Mouse (Mus musculus): ENCODE measurements at regions not wholly inside any gene's neighbourhood (a gene's known extent, or its start where the extent isn't known, plus 50 kb on each side); places are given as distances from the start of the nearest gene placed in this dataset.

DNA sequence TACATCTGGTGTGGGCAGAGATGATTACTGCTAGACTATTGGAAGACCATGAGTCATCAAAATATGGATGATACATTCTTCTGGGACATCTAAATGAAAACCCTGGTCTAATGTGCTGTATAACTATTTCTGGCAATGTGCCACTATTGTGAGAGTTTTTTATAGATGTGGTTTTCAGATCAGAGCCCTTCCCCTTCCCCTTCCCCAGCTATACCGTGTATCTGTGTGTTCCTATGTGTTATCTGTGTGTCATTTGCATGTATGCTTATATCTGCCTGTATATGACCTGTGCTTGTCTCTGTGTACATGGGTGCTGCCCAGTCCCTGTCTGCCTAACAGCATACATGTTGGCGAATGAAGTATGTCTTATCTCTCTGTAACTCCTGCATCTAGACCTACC lies 167.5 kb downstream of the Usp25 start:
- TF ChIP-seq CTCF (IDR thresholded peaks at IDR 0.05) = no peak
- no peak for TF ChIP-seq EP300 (IDR thresholded peaks at IDR 0.05)
